23 mouse cellular contexts compared by ENCODE assay signal in genomic region chr12:62812781-62813180, GRCm38 (mm10).
DNase-seq lines count a peak whose midpoint lies in the region; ATAC-seq lines count a peak whose summit lies in the region.
"Had no signal": no experiment of that assay in that cellular context is flagged by ENCODE, and none has a peak within 500 bp of the region (broad histone marks: within the 10 kb centered on the region; RNA-seq: fewer than 3 reads in every experiment).

No protein-coding gene starts in this region.

- H3K4me3 ChIP-seq in forebrain, embryonic 14.5 days (ENCODE audit: low read depth, low read length), result no peak overlapping the region
- no peak overlapping the region for H3K4me3 ChIP-seq in forebrain, embryonic 15.5 days
- H3K4me3 ChIP-seq: embryonic facial prominence, embryonic 15.5 days; erythroblast, embryonic 14.5 days; forebrain, embryonic 12.5 days; heart, adult 2 months; heart, embryonic 15.5 days had no signal

- no peak overlapping the region for H3K4me2 ChIP-seq in forebrain, embryonic 14.5 days (ENCODE audit: low read length)
- no peak overlapping the region for H3K4me2 ChIP-seq in forebrain, embryonic 15.5 days (replicated peaks)
- H3K4me2 ChIP-seq: embryonic facial prominence, embryonic 15.5 days; forebrain, embryonic 12.5 days; heart, embryonic 11.5 days; heart, embryonic 15.5 days; hindbrain, embryonic 14.5 days had no signal

- no peak overlapping the region for H3K9ac ChIP-seq in forebrain, embryonic 14.5 days (ENCODE audit: low read length)
- H3K9ac ChIP-seq in forebrain, embryonic 15.5 days (replicated peaks), result no peak overlapping the region
- H3K9ac ChIP-seq: embryonic facial prominence, embryonic 15.5 days; forebrain, embryonic 12.5 days; heart, embryonic 15.5 days; hindbrain, embryonic 14.5 days had no signal

- H3K9me3 ChIP-seq in forebrain, embryonic 14.5 days (replicated peaks; ENCODE audit: control insufficient read depth, low read length), result no peaks in the 10 kb centered on the region
- no peaks in the 10 kb centered on the region for H3K9me3 ChIP-seq in forebrain, embryonic 15.5 days
- H3K9me3 ChIP-seq: embryonic facial prominence, embryonic 15.5 days; forebrain, embryonic 12.5 days; heart, embryonic 15.5 days had no signal

- H3K4me1 ChIP-seq in forebrain, embryonic 14.5 days (ENCODE audit: control insufficient read depth, insufficient read depth, low read length), result no peaks in the 10 kb centered on the region
- no peaks in the 10 kb centered on the region for H3K4me1 ChIP-seq in forebrain, embryonic 15.5 days
- H3K4me1 ChIP-seq: embryonic facial prominence, embryonic 15.5 days; forebrain, embryonic 12.5 days; heart, embryonic 15.5 days had no signal

- DNase-seq in forebrain, embryonic 14.5 days (ENCODE audit: low spot score), result peak; percentile 34
- peak; percentile 10 for DNase-seq in left cerebral cortex, postnatal 4 days
- DNase-seq in left cerebral cortex, adult 9 months (ENCODE audit: low spot score in 2 of 2), result no peak
- DNase-seq in brain, adult 2 months (ENCODE audit: low read depth, low spot score), result peak; percentile 3
- DNase-seq in brain, embryonic 18.5 days (ENCODE audit: low read depth, low spot score), result peak; percentile 22
- DNase-seq: adrenal gland, postnatal 14 days; cerebellum, adult 18-20 months; cerebellum, adult 9-11 months; embryo, embryonic 11 days; gastrocnemius, postnatal 14 days; heart, adult 2 months; heart, postnatal 14 days had no signal

- H3K27ac ChIP-seq in forebrain, embryonic 14.5 days (ENCODE audit: low read depth, low read length), result no peak overlapping the region
- H3K27ac ChIP-seq in forebrain, embryonic 15.5 days (replicated peaks), result no peak overlapping the region
- H3K27ac ChIP-seq: embryonic facial prominence, embryonic 15.5 days; forebrain, embryonic 12.5 days; heart, adult 2 months; heart, embryonic 15.5 days; hindbrain, embryonic 14.5 days had no signal

- 79% methylated on average over 1 of the region's 1 CpGs for WGBS in forebrain, embryonic 14.5 days
- WGBS in forebrain, embryonic 15.5 days, result 69% methylated on average over 1 of the region's 1 CpGs

- intact Hi-C loops in left cerebral cortex, postnatal 4 days (cut with DNase I), result no loop called here

- no peak for ATAC-seq in forebrain, embryonic 14.5 days
- no peak for ATAC-seq in forebrain, embryonic 15.5 days (replicated peaks)
- ATAC-seq: activated CD4-positive, CD25-positive, alpha-beta regulatory T cell, adult 4 months; intestine, embryonic 16.5 days; Patski had no signal

- no peaks in the 10 kb centered on the region for H3K36me3 ChIP-seq in forebrain, embryonic 14.5 days (ENCODE audit: control insufficient read depth, insufficient read depth, low read length)
- H3K36me3 ChIP-seq in forebrain, embryonic 15.5 days, result no peaks in the 10 kb centered on the region
- H3K36me3 ChIP-seq: embryonic facial prominence, embryonic 15.5 days; forebrain, embryonic 12.5 days; heart, embryonic 15.5 days had no signal

- no peaks in the 10 kb centered on the region for H3K27me3 ChIP-seq in forebrain, embryonic 14.5 days (replicated peaks; ENCODE audit: control insufficient read depth, insufficient read depth, low read length)
- no peaks in the 10 kb centered on the region for H3K27me3 ChIP-seq in forebrain, embryonic 15.5 days
- H3K27me3 ChIP-seq: CH12.LX; embryonic facial prominence, embryonic 15.5 days; forebrain, embryonic 12.5 days; heart, embryonic 15.5 days; Patski had no signal

Comparison
In these comparisons a context has a peak if more than half of its experiments do, and no peak if none do; other contexts are left out.
1. DNase-seq: peak in forebrain, embryonic 14.5 days (single experiment), left cerebral cortex, postnatal 4 days (single experiment), brain, adult 2 months (single experiment) and brain, embryonic 18.5 days (single experiment); none in left cerebral cortex, adult 9 months (0 of 2).